Mouse (Mus musculus): ENCODE data around the gene Nedd9. TPM values are rescaled to one million over a fixed set of nuclear protein-coding genes. Genes with fewer than 3 reads are reported as not detected.

The Nedd9 gene
- polyA plus RNA-seq, 1 experiment, result 16.9 TPM

DNA sequence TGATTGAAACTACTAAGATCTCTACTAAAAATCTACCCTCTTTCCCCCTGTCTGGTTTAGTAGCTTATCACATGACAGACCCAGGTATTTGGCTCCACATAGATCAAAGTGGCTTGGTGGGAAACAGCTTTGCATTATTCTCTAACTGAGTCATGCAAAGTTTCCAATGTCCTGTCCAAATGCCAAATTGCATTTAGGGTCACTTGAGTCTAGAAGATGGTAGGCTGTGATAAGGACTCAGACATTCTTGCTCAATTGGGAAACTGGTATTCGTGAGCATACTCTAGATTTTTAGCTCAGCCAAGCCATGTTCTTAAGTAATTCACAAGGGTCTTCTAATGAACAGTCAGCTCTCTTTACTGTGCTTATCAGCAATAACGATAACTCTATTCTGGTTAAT lies 7.5 kb upstream of the Nedd9 start:
- H3K4me1 ChIP-seq (ENCODE audit: control insufficient read depth, insufficient read depth, low read length), result no peaks in the 10 kb centered on the region
- no peak for TF ChIP-seq CTCF (IDR thresholded peaks at IDR 0.05; ENCODE audit: low read depth, low read length)
- no peak for TF ChIP-seq POLR2A (IDR thresholded peaks at IDR 0.05; ENCODE audit: borderline replicate concordance, low read depth, low read length)
- H3K27ac ChIP-seq (ENCODE audit: insufficient read depth, low read depth, low read length), result no peak overlapping the region
- no peak overlapping the region for H3K4me3 ChIP-seq (ENCODE audit: insufficient read depth, low read length)

DNA sequence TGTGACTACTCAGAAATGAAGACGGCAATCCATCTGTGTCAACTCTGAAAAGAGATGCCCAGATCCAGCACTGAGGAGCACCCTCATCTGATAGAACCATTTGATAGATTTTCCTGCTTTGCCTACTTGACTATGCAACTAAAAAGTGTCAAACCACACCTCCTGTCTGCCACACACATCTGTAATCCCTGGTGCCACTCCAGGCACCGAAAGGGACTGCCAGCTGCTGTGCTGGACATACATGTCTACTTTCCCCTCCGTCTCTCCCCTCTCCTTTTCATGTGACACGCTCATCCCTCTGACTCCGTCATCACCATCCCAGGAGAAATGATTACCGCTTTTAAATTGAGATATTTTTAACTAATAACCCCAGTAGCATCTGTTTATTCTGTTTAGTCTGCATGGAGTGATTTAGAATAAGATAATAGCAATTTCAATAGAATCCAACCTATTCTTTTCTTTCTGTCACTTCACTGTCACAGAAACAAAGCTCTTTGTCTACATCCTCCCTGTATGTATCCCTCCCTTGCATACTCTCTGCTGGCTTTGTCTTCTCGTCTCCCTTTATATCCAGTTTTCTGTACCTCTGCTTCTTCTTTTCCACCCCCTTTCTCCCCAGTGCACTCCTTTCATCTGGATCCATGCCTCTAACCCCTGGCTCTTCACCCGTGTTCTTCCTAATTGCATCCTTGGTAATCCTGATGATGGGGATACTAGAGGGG lies 5.0 kb upstream of the Nedd9 start:
- Histone ChIP-seq H3K4me3 (ENCODE audit: insufficient read depth, low read length) (no peak overlapping the region), H3K4me1 (ENCODE audit: control insufficient read depth, insufficient read depth, low read length) (0 out of 2 replicates have a peak, but pooled peaks cover 6% of the 10 kb centered on the region), H3K27ac (ENCODE audit: insufficient read depth, low read depth, low read length) (no peak overlapping the region)
- no peak for TF ChIP-seq POLR2A (IDR thresholded peaks at IDR 0.05; ENCODE audit: borderline replicate concordance, low read depth, low read length)
- TF ChIP-seq CTCF (IDR thresholded peaks at IDR 0.05; ENCODE audit: low read depth, low read length), result no peak

- no peak overlapping the region for H3K4me3 ChIP-seq (ENCODE audit: insufficient read depth, low read length)
- H3K27ac ChIP-seq (ENCODE audit: insufficient read depth, low read depth, low read length), result no peak overlapping the region
- TF ChIP-seq CTCF (IDR thresholded peaks at IDR 0.05; ENCODE audit: low read depth, low read length), result no peak
- no peak for TF ChIP-seq POLR2A (IDR thresholded peaks at IDR 0.05; ENCODE audit: borderline replicate concordance, low read depth, low read length)
- H3K4me1 ChIP-seq (ENCODE audit: control insufficient read depth, insufficient read depth, low read length), result peaks cover 12% of the 10 kb centered on the region
Observed at GRCm38 (mm10) chr13:41491522-41491921, 4.4 kb upstream of the Nedd9 start.

- Histone ChIP-seq H3K27ac (ENCODE audit: insufficient read depth, low read depth, low read length) (no peak overlapping the region), H3K4me3 (ENCODE audit: insufficient read depth, low read length) (no peak overlapping the region), H3K4me1 (ENCODE audit: control insufficient read depth, insufficient read depth, low read length) (peaks cover 17% of the 10 kb centered on the region)
- TF ChIP-seq CTCF (IDR thresholded peaks at IDR 0.05; ENCODE audit: low read depth, low read length) (no peak), POLR2A (IDR thresholded peaks at IDR 0.05; ENCODE audit: borderline replicate concordance, low read depth, low read length) (no peak)
Observed at GRCm38 (mm10) chr13:41490282-41490681, 3.1 kb upstream of the Nedd9 start.

DNA sequence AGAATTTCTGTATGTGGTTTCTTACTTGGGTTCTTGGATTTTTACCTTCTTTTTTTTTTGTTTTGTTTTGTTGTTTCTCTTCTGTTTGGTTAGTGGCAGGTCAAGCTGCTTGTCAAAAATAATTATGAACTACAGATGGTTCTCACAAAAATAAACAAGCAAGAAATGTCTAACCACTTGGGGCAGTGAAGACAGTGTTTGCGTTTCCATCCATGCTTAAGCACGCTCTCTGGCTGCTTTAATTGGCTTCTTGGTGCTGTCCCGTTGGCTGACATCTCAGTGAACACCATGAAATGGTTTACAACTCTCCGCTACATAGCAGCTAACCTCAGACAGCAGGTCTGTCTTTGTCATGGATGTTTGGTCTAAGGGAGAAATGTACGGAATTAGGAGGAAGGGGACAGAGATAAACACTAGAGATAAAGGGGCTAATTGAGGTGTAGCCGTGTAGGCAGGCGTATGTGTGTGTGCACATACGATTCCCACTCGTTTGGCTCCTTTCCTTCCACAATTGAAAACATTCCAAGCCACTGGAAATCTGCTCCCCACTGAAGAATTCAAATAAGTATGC lies 2.6 kb upstream of the Nedd9 start:
- Histone ChIP-seq H3K4me1 (ENCODE audit: control insufficient read depth, insufficient read depth, low read length) (peaks cover 17% of the 10 kb centered on the region), H3K4me3 (ENCODE audit: insufficient read depth, low read length) (no peak overlapping the region), H3K27ac (ENCODE audit: insufficient read depth, low read depth, low read length) (no peak overlapping the region)
- no peak for TF ChIP-seq POLR2A (IDR thresholded peaks at IDR 0.05; ENCODE audit: borderline replicate concordance, low read depth, low read length)
- TF ChIP-seq CTCF (IDR thresholded peaks at IDR 0.05; ENCODE audit: low read depth, low read length), result no peak

DNA sequence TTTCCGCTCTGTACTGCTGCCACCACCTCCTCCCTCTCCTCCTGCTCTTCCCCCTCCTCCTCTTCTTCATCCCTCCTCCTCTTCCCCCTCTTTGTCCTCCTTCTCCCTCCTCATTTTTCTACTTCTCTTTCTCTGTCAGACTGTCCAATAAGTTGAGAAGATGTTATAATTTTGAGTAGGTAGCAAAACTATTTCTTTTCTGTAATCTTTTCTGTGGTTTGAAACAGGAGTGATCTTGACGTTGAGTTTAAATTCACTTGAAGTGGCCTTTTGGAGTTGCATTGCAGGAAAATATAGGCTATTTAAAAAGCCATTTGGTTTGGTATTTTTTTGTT lies 214 bp upstream of the Nedd9 start:
- Histone ChIP-seq H3K4me3 (ENCODE audit: insufficient read depth, low read length) (no peak overlapping the region), H3K27ac (ENCODE audit: insufficient read depth, low read depth, low read length) (no peak overlapping the region), H3K4me1 (ENCODE audit: control insufficient read depth, insufficient read depth, low read length) (peaks cover 17% of the 10 kb centered on the region)
- TF ChIP-seq POLR2A (IDR thresholded peaks at IDR 0.05; ENCODE audit: borderline replicate concordance, low read depth, low read length), result no peak
- no peak for TF ChIP-seq CTCF (IDR thresholded peaks at IDR 0.05; ENCODE audit: low read depth, low read length)

DNA sequence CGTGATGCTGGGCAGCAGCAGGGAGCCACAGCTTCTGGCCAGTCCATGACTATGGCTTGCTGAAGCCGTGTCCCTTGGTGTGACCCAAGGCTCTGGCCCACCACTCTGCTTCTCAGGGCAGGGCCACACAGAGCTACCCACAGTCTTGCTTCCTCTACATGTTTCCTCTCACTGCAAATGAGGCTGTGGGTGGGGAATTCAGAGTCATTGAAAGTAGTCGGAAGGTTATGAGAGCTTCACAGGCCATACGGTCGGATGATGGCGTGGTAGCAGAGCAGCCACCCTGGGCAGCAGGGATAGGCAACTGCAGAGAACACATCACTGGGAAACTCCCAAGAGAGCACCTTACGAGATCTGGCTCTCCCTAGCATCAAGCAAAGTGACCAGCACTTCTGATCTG lies 3.2 kb downstream of the Nedd9 start:
- Histone ChIP-seq H3K4me3 (ENCODE audit: insufficient read depth, low read length) (no peak overlapping the region), H3K27ac (ENCODE audit: insufficient read depth, low read depth, low read length) (no peak overlapping the region)

DNA sequence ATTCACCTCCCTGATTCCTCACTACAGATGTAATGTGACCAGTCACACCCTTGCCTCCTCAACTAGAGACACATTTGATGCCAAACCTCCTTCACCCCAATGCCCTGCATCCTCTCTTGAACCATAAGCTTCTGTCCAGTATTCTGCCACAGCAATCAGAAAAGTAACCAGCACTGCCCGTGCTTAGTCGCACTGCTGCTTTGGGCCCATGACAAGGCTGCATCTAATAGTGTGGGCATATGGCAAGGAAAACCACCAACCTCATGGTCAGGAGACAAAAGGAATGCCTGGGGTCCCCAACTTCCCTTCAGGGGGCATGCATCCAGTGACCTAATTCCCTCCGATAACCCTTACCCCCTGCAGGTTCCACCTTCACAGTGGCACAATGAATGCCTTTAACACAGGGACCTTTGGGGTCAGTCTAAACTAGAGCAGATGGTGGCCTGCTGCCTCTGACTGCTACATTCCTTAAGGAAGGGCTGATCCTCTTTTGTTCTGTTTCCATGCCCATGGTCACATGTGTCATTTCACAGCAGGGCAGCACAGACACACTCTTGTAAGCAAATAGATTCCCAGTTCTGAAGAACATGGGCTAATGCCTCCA lies 4.7 kb downstream of the Nedd9 start:
- no peak overlapping the region for H3K27ac ChIP-seq (ENCODE audit: insufficient read depth, low read depth, low read length)
- H3K4me3 ChIP-seq (ENCODE audit: insufficient read depth, low read length), result no peak overlapping the region
- H3K4me1 ChIP-seq (ENCODE audit: control insufficient read depth, insufficient read depth, low read length), result peaks cover 11% of the 10 kb centered on the region
- TF ChIP-seq POLR2A (IDR thresholded peaks at IDR 0.05; ENCODE audit: borderline replicate concordance, low read depth, low read length) (no peak), CTCF (IDR thresholded peaks at IDR 0.05; ENCODE audit: low read depth, low read length) (no peak)

More for the DNA sequence above, 3.2 kb downstream of the Nedd9 start:
- H3K4me1 ChIP-seq (ENCODE audit: control insufficient read depth, insufficient read depth, low read length), result peaks cover 17% of the 10 kb centered on the region
- no peak for TF ChIP-seq CTCF (IDR thresholded peaks at IDR 0.05; ENCODE audit: low read depth, low read length)
- TF ChIP-seq POLR2A (IDR thresholded peaks at IDR 0.05; ENCODE audit: borderline replicate concordance, low read depth, low read length), result no peak

- H3K27ac ChIP-seq (ENCODE audit: insufficient read depth, low read depth, low read length), result no peak overlapping the region
- H3K4me3 ChIP-seq (ENCODE audit: insufficient read depth, low read length), result no peak overlapping the region
- TF ChIP-seq POLR2A (IDR thresholded peaks at IDR 0.05; ENCODE audit: borderline replicate concordance, low read depth, low read length), result no peak
- TF ChIP-seq CTCF (IDR thresholded peaks at IDR 0.05; ENCODE audit: low read depth, low read length), result no peak
- no peaks in the 10 kb centered on the region for H3K4me1 ChIP-seq (ENCODE audit: control insufficient read depth, insufficient read depth, low read length)
Observed at GRCm38 (mm10) chr13:41479737-41480435, 7.3 kb downstream of the Nedd9 start.

DNA sequence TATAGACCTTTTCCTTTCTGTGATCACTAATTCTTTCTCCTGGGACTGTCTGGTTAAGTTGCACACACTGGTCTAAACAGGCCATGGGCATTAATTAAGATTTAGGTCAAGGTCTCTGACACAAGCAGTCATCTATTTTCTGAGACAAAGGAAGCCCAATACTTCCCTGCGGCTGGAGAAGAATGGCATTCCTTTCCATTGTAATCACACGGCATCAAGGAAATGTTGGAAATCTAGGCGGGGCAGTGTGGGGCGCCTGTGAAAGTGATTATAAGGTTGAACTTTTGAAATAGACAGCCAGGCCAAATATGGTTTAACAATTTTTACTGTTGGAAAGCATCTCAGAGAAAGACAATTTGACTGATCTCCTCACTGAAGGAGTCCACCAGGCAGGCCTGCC lies 10.9 kb downstream of the Nedd9 start:
- no peak for TF ChIP-seq CTCF (IDR thresholded peaks at IDR 0.05; ENCODE audit: low read depth, low read length)
- no peak for TF ChIP-seq POLR2A (IDR thresholded peaks at IDR 0.05; ENCODE audit: borderline replicate concordance, low read depth, low read length)
- Histone ChIP-seq H3K4me3 (ENCODE audit: insufficient read depth, low read length) (no peak overlapping the region), H3K27ac (ENCODE audit: insufficient read depth, low read depth, low read length) (no peak overlapping the region), H3K4me1 (ENCODE audit: control insufficient read depth, insufficient read depth, low read length) (peaks cover 5% of the 10 kb centered on the region)

All from bone marrow macrophage, adult 2 months (primary cell).